Mouse (Mus musculus): ENCODE results near the gene Dgka.

DNA sequence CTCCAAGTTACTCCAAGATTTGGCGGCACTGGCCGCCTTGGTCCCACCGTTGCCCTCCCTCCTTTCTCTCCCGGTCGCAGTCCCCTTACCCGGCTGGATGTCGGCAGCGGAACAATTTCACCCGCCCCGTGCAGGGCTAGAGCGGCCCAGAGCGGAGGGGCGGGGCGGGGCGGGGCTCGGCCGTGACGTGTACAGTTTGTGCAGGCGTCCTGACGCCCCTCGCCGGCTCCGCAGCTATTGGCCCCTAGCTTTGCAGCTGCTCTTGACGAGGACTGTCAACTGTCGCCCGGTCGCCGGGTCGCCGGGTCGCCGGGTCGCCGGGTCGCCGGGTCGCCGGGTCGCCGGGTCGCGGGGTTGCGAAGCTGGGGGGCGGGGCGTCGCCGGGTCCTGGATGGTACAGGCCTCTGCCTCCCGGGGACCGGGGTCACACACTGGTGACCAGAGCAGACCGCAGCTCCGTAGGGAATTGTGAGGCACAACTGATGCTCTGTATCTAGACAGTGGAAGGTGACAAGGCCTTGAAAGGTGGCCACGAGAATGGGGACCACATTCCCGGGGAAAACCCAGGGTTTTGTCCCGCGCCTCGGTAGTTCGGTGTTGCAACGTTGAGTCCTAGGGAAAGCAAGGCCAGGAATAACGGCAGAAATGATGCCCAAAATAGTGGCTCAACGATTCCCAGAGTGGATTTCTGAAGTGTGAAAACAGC is 70.7 kb downstream of the Dgka start, which contains the start of gene Suox:
- TF ChIP-seq CTCF (IDR thresholded peaks at IDR 0.05; ENCODE audit: borderline replicate concordance, insufficient read depth, low read length): no peak
- TF ChIP-seq POLR2A (IDR thresholded peaks at IDR 0.05; ENCODE audit: low read depth, low read length): peak; percentile 84
